Mouse (Mus musculus) testis, postnatal 14 days (tissue): ENCODE data around the gene Lce1e.

Source experiments
- DNase-seq: peaks from one replicate; pipeline ENCODE4 v3.0.0; 2021; ENCODE audit warnings: low spot score

Lce1e gene

GRCm38 (mm10) chr3:92708974-92709373, at the start of gene Lce1e:
Gene Lce1e, minus strand, starts transcription at chr3:92709074.
- DNase-seq, result no peak

GRCm38 (mm10) chr3:92753197-92753596, 44.3 kb upstream of the Lce1e start:
- DNase-seq, result no peak

GRCm38 (mm10) chr3:92752238-92752637, 43.4 kb upstream of the Lce1e start, which contains the start of gene Lce1g:
Gene Lce1g, minus strand, starts transcription at chr3:92752338.
- DNase-seq, result no peak

- no peak for DNase-seq
These were observed 30.1 kb upstream of the Lce1e start, which contains the start of gene Gm38119 for GRCm38 (mm10) chr3:92738996-92739395. Gene Gm38119, minus strand, starts transcription at chr3:92739096.

- DNase-seq, result no peak
These were observed 13.8 kb upstream of the Lce1e start for GRCm38 (mm10) chr3:92722631-92723030.

GRCm38 (mm10) chr3:92720250-92720649, 11.4 kb upstream of the Lce1e start, which contains the start of gene Lce1f:
Gene Lce1f, minus strand, starts transcription at chr3:92720350.
- no peak for DNase-seq

GRCm38 (mm10) chr3:92715122-92715521, 6.2 kb upstream of the Lce1e start:
- no peak for DNase-seq

- DNase-seq, result no peak
These were observed 14.3 kb downstream of the Lce1e start for GRCm38 (mm10) chr3:92694613-92695012.

- no peak for DNase-seq
These were observed 17.2 kb downstream of the Lce1e start for GRCm38 (mm10) chr3:92691688-92692087.

- peak; percentile 15 for DNase-seq
These were observed 19.7 kb downstream of the Lce1e start for GRCm38 (mm10) chr3:92689154-92689553.

- DNase-seq, result no peak
These were observed 21.8 kb downstream of the Lce1e start, which contains the start of gene Lce1d for GRCm38 (mm10) chr3:92687110-92687509. Gene Lce1d, minus strand, starts transcription at chr3:92687210.

GRCm38 (mm10) chr3:92678947-92679346, 29.9 kb downstream of the Lce1e start, which contains the start of gene Lce1c:
Gene Lce1c, plus strand, starts transcription at chr3:92679247.
- no peak for DNase-seq

- no peak for DNase-seq
These were observed 38.7 kb downstream of the Lce1e start, which contains the start of gene Lce1a2 for GRCm38 (mm10) chr3:92670215-92670614. Gene Lce1a2, minus strand, starts transcription at chr3:92670315.
